Mouse (Mus musculus) spleen, adult 2 months (tissue): ENCODE measurements around the gene Cyba.

Experiments
- CTCF ChIP-seq: fragments of 200-500 bp; IDR thresholded peaks from 2 replicates; pipeline ENCODE4 v1.5.1; 2011; ENCODE audit warnings: mild to moderate bottlenecking, inconsistent platforms; ENCODE audit not compliant: insufficient read depth, insufficient read length, insufficient replicate concordance; ENCODE audit errors: extremely low read depth
- POLR2A ChIP-seq: fragments of 200-500 bp; IDR thresholded peaks from 2 replicates; pipeline ENCODE4 v1.6.1; 2011; ENCODE audit warnings: low read depth, low read length, inconsistent platforms

DNA sequence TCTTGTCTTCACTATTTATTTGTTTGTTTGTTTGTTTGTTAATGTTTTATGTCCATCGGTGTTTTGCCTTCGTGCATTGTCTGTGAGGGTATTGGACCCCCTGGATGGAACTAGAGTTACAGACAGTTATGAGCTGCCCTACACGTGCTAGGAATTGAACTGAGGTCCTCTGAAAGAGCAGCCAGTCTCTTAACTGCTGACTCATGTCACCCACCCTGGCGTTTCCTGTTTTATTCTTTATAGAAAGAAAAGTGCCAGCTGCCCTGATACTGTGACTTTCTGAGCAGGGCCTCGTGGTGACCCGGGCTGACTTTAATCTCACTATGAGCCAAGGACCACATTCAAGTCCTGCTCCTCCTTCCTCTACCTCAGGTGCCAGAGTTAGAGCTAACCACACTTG lies 17.2 kb downstream of the Cyba start:
- TF ChIP-seq CTCF (no peak), POLR2A (no peak)
